Mouse (Mus musculus): ENCODE results near the gene Mlana.

The Mlana gene

GRCm38 (mm10) chr19:29697245-29697874 lies at the start of gene Mlana:
TSS of gene Mlana (plus strand) at chr19:29697824.
- in situ Hi-C loops (cut with MboI; ENCODE audit: low sequenced_read_pairs) = no loop called here

DNA sequence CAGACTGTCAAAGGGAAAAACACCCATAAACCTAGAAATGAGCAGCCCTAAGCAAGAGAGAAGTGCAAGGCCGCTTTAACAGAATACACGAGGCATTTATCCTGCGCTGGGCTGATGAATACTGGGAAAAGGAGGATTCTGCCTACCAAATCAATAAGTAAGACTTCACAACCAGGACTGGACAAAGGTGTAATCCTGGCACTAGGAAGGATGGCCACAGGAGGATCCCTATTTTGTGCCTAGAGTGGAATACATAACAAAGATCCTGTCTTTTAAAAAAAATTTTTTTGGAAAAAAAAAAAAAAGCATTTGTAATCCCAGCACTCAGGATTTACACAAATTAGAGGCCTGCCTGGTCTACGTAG lies 49.1 kb upstream of the Mlana start:
- in situ Hi-C loops (cut with MboI; ENCODE audit: low sequenced_read_pairs) = no loop called here

DNA sequence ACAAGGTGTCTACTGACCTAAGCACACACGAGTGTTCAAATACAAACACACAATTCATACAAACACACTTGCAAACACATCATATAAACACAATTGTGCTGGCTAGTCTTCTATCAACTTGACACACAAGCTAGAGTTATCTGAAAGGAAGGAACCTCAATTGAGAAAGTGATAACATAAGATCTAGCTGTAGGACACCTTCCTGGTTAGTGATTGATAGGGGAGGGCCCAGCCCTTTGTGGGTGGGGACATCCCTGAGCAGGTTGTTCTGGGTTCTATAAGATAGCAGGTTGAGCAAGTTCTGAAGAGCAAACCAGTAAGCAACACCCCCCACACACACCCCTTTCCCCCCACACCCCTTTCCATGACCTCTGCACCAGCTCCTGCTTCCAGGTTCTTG lies 47.9 kb upstream of the Mlana start:
- in situ Hi-C loops (cut with MboI; ENCODE audit: low sequenced_read_pairs) = no loop called here

DNA sequence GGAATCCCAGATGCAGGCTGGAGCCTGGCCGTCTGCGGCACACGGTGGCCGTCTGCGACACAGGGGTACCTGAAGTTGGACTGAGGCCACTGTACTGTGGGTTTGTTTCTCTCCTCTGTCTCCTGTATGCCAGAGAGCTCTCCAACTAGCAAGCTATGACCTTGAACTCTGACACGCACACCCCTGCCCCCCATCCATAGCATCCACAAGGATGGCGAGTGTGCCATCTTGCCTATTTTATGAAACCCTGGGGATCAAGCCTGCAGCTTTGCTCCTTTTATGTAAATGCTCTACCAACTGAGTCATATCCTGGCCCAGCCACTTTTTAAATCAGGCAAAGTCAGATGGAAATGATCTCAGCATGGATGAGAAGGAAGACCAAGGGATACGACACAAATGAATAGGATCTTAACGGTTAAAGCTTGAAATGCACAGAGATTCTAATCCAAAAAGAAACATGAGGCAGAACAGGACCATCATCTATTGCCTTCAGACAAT lies 43.8 kb upstream of the Mlana start:
- in situ Hi-C loops (cut with MboI; ENCODE audit: low sequenced_read_pairs) = no loop called here

GRCm38 (mm10) chr19:29655148-29655547 lies 42.5 kb upstream of the Mlana start:
- in situ Hi-C loops (cut with MboI; ENCODE audit: low sequenced_read_pairs) = no loop called here

- in situ Hi-C loops (cut with MboI; ENCODE audit: low sequenced_read_pairs) = no loop called here
Measured at GRCm38 (mm10) chr19:29656029-29656428, 41.6 kb upstream of the Mlana start.

DNA sequence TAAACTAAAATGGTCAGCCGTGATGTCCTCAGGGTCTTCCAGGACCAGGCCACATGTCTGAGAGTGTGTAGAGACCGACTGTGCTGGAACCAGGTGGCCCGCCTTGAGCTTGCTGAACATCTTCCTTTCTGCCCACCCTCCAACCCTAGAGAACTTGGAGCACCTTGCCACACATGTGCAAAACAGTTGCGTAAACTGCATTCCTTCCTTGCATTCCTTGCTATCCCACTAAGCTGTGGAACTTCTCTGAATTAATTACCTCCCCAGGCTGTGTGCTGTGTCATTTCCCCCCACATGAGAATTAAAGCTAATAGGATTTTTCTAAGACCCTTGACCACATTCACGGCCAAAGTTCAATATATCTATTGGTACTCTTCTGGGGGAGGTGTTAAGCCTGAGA lies 41.0 kb upstream of the Mlana start:
- in situ Hi-C loops (cut with MboI; ENCODE audit: low sequenced_read_pairs) = no loop called here

GRCm38 (mm10) chr19:29657033-29657432 lies 40.6 kb upstream of the Mlana start:
- in situ Hi-C loops (cut with MboI; ENCODE audit: low sequenced_read_pairs) = no loop called here

- in situ Hi-C loops (cut with MboI; ENCODE audit: low sequenced_read_pairs) = no loop called here
Measured at GRCm38 (mm10) chr19:29657558-29657957, 40.1 kb upstream of the Mlana start.

- in situ Hi-C loops (cut with MboI; ENCODE audit: low sequenced_read_pairs) = no loop called here
Measured at GRCm38 (mm10) chr19:29658836-29659235, 38.8 kb upstream of the Mlana start.

- in situ Hi-C loops (cut with MboI; ENCODE audit: low sequenced_read_pairs) = no loop called here
Measured at GRCm38 (mm10) chr19:29659705-29660104, 37.9 kb upstream of the Mlana start.

GRCm38 (mm10) chr19:29660835-29661764 lies 36.5 kb upstream of the Mlana start:
- in situ Hi-C loops (cut with MboI; ENCODE audit: low sequenced_read_pairs) = no loop called here

DNA sequence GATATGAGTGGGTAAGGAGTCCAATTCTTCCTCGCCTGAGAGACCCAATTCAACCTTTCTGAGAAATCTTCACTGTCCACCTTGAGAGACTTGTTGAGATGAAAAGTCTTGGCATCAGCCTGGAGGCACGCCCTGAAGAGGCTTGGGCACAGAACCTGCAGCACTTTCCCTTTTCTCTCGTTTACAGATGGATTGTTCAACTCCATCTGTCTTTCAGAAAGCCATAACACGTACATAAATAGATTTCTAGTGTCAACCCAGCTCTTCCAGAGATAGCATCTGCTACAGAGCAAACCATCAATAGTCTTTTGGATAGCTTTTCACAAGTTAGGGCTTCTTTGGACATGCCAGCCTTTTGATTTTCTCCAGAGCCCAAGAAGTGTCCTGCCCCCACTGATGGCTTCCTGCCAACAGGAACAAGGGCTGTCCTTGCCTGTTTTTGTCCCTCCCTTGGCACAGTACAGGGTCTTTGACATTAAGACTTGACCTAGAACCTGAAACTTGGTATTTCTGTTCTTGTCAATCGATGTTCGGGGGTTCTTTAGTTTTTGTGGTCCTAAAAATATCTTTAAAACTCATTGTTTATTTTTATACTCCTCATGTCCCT lies 35.5 kb upstream of the Mlana start:
- in situ Hi-C loops (cut with MboI; ENCODE audit: low sequenced_read_pairs) = no loop called here

DNA sequence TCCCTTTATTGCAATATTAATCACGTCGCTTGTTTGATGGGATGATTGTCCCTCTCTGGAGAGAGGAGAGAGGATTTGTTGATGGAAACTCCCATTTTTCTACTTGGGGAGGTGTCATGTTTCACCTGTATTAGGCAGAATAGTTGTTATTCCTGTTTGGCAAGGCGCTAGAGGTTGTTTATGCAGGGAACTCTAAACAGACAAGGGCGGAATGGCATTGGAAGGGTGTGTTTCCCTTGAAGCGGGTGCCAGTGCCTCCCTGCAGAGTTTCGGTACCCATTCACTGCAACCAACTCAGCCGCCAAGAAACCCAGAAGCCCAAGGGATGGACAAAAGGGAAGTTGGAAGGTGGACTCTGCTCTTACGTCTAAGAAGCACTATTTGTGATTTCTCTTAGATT lies 33.8 kb upstream of the Mlana start:
- in situ Hi-C loops (cut with MboI; ENCODE audit: low sequenced_read_pairs) = no loop called here

GRCm38 (mm10) chr19:29664934-29665333 lies 32.7 kb upstream of the Mlana start:
- in situ Hi-C loops (cut with MboI; ENCODE audit: low sequenced_read_pairs) = no loop called here

- in situ Hi-C loops (cut with MboI; ENCODE audit: low sequenced_read_pairs) = no loop called here
Measured at GRCm38 (mm10) chr19:29666164-29666563, 31.5 kb upstream of the Mlana start.

DNA sequence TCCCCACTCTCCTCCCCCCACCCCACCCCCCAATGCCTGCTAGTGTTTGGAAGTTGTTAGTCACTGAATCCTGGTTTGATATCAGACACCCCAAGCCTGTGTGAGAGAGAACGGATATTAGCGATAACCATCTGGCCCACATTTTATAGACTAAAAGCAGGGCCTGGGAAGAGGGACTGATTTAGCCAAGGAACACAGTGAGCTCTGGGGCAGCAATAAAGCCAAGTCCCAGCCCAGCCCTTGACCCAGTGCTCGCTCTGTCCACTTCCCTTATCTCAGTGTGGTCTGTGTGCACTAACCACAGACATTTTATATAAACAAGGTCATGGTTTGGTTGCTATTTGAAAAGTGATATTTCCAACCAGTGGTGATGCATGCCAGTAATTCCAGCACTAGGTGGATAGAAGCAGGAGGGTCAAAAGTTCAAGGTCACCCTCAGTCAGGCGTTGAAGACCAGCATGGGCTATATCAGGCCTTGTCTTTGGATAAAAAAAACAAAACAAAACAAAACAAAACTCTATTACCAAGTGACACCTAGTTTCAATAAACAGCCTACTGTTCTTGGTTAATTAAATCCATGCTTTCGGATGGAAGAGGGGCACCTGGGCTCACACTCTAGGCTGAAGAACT lies 30.5 kb upstream of the Mlana start:
- in situ Hi-C loops (cut with MboI; ENCODE audit: low sequenced_read_pairs) = no loop called here

DNA sequence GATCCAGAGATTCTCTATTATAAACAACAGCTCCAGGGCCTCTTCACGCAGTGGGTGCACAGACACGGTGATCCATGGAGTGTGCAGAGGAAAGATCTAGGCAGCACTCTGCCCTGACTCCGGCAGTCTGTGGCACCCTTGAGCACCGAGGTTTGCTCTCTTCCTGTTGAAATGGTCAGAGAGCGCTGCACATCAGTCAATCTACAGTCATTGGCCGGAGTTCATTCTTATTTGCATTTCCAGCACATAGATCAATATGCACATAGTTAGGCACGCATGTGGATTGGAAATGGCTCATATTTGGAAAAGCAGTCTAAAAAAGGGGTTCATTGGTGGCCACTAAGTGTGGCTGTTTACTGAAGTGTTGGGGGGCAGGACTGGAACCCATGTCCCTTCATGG lies 29.5 kb upstream of the Mlana start:
- in situ Hi-C loops (cut with MboI; ENCODE audit: low sequenced_read_pairs) = no loop called here

- in situ Hi-C loops (cut with MboI; ENCODE audit: low sequenced_read_pairs) = no loop called here
Measured at GRCm38 (mm10) chr19:29670247-29670646, 27.4 kb upstream of the Mlana start.

GRCm38 (mm10) chr19:29671160-29671559 lies 26.5 kb upstream of the Mlana start:
- in situ Hi-C loops (cut with MboI; ENCODE audit: low sequenced_read_pairs) = no loop called here

- in situ Hi-C loops (cut with MboI; ENCODE audit: low sequenced_read_pairs) = no loop called here
Measured at GRCm38 (mm10) chr19:29672660-29673059, 25.0 kb upstream of the Mlana start.
